ENCODE assay signal across 9 mouse cellular contexts in genomic region chr11:98836128-98836527, GRCm38 (mm10). TPM values are rescaled to one million over a fixed set of nuclear protein-coding genes. Genes with fewer than 3 reads are reported as not detected.
DNase-seq lines count a peak whose midpoint lies in the region; ATAC-seq and TF ChIP-seq lines count a peak whose summit lies in the region.
"Had no signal": no experiment of that assay in that cellular context is flagged by ENCODE, and none has a peak within 500 bp of the region (broad histone marks: within the 10 kb centered on the region; RNA-seq: fewer than 3 reads in every experiment).

No protein-coding gene starts in this region.

- H3K27ac ChIP-seq in heart, embryonic 13.5 days (replicated peaks) = no peak overlapping the region
- H3K27ac ChIP-seq in ES-E14 (ENCODE audit: insufficient read depth, low read depth, low read length, poor library complexity, severe bottlenecking) = no peak overlapping the region
- peak overlapping the region; percentile 77 for H3K27ac ChIP-seq in forebrain, postnatal 0 days (ENCODE audit: low read depth, low read length)
- H3K27ac ChIP-seq in liver, postnatal 0 days (ENCODE audit: low read depth) = no peak overlapping the region
- H3K27ac ChIP-seq: macrophage had no signal

- no peak for TF ChIP-seq EP300 in liver, postnatal 0 days (IDR thresholded peaks at IDR 0.05; ENCODE audit: low read depth)

- H3K27me3 ChIP-seq in heart, embryonic 13.5 days (replicated peaks) = peaks cover 36% of the 10 kb centered on the region
- no peaks in the 10 kb centered on the region for H3K27me3 ChIP-seq in forebrain, postnatal 0 days (ENCODE audit: insufficient read depth, low read length)
- peaks cover 19% of the 10 kb centered on the region for H3K27me3 ChIP-seq in liver, postnatal 0 days (ENCODE audit: insufficient read depth, low read length)

- no peak for TF ChIP-seq CTCF in forebrain, postnatal 0 days (IDR thresholded peaks at IDR 0.05; ENCODE audit: low read depth)
- TF ChIP-seq CTCF in liver, postnatal 0 days (IDR thresholded peaks at IDR 0.05; ENCODE audit: low read depth) = no peak

- DNase-seq in heart, postnatal 10 days = no peak
- no peak for DNase-seq in ES-E14 (ENCODE audit: low read depth, low spot score)
- no peak for DNase-seq in forebrain, postnatal 0 days
- no peak for DNase-seq in liver, postnatal 0 days
- no peak for DNase-seq in frontal cortex, postnatal 14 days (ENCODE audit: low spot score in 2 of 2)
- no peak for DNase-seq in gastrocnemius, adult 8-10 months (ENCODE audit: low spot score in 2 of 2)
- no peak for DNase-seq in gastrocnemius, postnatal 4 days (ENCODE audit: low spot score in 2 of 2)

- H3K4me1 ChIP-seq in heart, embryonic 13.5 days = peaks cover 20% of the 10 kb centered on the region
- peaks cover 7 to 21% of the 10 kb centered on the region in 2 experiments; a peak in 3 of 4 replicates for H3K4me1 ChIP-seq in ES-E14 (ENCODE audit: control insufficient read depth in 2 of 2, insufficient read depth in 2 of 2, low read length in 2 of 2, poor library complexity in 1 of 2)
- peaks cover 26% of the 10 kb centered on the region for H3K4me1 ChIP-seq in forebrain, postnatal 0 days (ENCODE audit: insufficient read depth)
- H3K4me1 ChIP-seq in liver, postnatal 0 days (ENCODE audit: insufficient read depth) = peaks cover 12% of the 10 kb centered on the region

- intact Hi-C loops in heart, postnatal 10 days (cut with DNase I) = no loop called here

- no peak for ATAC-seq in heart, embryonic 13.5 days (ENCODE audit: extremely low read depth, insufficient number of reproducible peaks, low FRiP score, low TSS enrichment)
- ATAC-seq in forebrain, postnatal 0 days = no peak
- no peak for ATAC-seq in liver, postnatal 0 days

- H3K9ac ChIP-seq in heart, embryonic 13.5 days = peak overlapping the region; percentile 82
- no peak overlapping the region for H3K9ac ChIP-seq in ES-E14 (ENCODE audit: insufficient read depth, low read depth, low read length, poor library complexity, severe bottlenecking)
- H3K9ac ChIP-seq in forebrain, postnatal 0 days = no peak overlapping the region
- no peak overlapping the region for H3K9ac ChIP-seq in liver, postnatal 0 days (replicated peaks)

- H3K4me3 ChIP-seq in heart, embryonic 13.5 days = peak overlapping the region; percentile 66
- peak overlapping the region; percentile 87 to 98; a peak in 3 of 4 replicates for H3K4me3 ChIP-seq in ES-E14 (ENCODE audit: insufficient read depth in 1 of 2, low read depth in 1 of 2, low read length in 2 of 2, poor library complexity in 1 of 2, severe bottlenecking in 1 of 2)
- H3K4me3 ChIP-seq in forebrain, postnatal 0 days (ENCODE audit: low read depth, low read length) = peak overlapping the region; percentile 76
- peak overlapping the region; percentile 57 for H3K4me3 ChIP-seq in liver, postnatal 0 days (ENCODE audit: low read depth, low read length)

- H3K36me3 ChIP-seq in heart, embryonic 13.5 days = peaks cover 35% of the 10 kb centered on the region
- H3K36me3 ChIP-seq in ES-E14 (ENCODE audit: control insufficient read depth, insufficient read depth, low read length, poor library complexity, severe bottlenecking) = peaks cover 11% of the 10 kb centered on the region
- H3K36me3 ChIP-seq in forebrain, postnatal 0 days (ENCODE audit: insufficient read depth) = peaks cover 26% of the 10 kb centered on the region
- H3K36me3 ChIP-seq in liver, postnatal 0 days (replicated peaks; ENCODE audit: insufficient read depth, low read length) = peaks cover 28% of the 10 kb centered on the region

- 24% methylated on average over 7 of the region's 7 CpGs for WGBS in heart, embryonic 13.5 days
- WGBS in forebrain, postnatal 0 days = 28% methylated on average over 7 of the region's 7 CpGs
- WGBS in liver, postnatal 0 days (ENCODE audit: insufficient replicate concordance) = 37% methylated on average over 7 of the region's 7 CpGs

- no peaks in the 10 kb centered on the region for H3K9me3 ChIP-seq in heart, embryonic 13.5 days
- no peaks in the 10 kb centered on the region for H3K9me3 ChIP-seq in ES-E14 (ENCODE audit: control insufficient read depth, insufficient read depth, low read depth, low read length)
- no peaks in the 10 kb centered on the region for H3K9me3 ChIP-seq in forebrain, postnatal 0 days (ENCODE audit: low read length)
- H3K9me3 ChIP-seq in liver, postnatal 0 days (ENCODE audit: low read length) = no peaks in the 10 kb centered on the region

- in situ Hi-C loops in ES-E14 (cut with MboI; ENCODE audit: low sequenced_read_pairs in 2 of 2, unreplicated experiment in 2 of 2) = no loop called here

- peak overlapping the region; percentile 99 for H3K4me2 ChIP-seq in heart, embryonic 13.5 days
- H3K4me2 ChIP-seq in forebrain, postnatal 0 days (ENCODE audit: low read depth) = peak overlapping the region; percentile 93
- peak overlapping the region; percentile 85 for H3K4me2 ChIP-seq in liver, postnatal 0 days (ENCODE audit: low read depth, low read length)

TF ChIP-seq in ES-E14, 5 proteins besides CTCF, POLR2A, EP300 and RAD21:
- TF ChIP-seq ZC3H11A (IDR thresholded peaks at IDR 0.05; ENCODE audit: borderline replicate concordance, low read depth, low read length) = no peak
- TF ChIP-seq MAFK (IDR thresholded peaks at IDR 0.05; ENCODE audit: insufficient read depth, low read depth, low read length) = no peak
- TF ChIP-seq CHD2 (IDR thresholded peaks at IDR 0.05; ENCODE audit: low read depth, low read length) = no peak
- no peak for TF ChIP-seq ZNF384 (IDR thresholded peaks at IDR 0.05; ENCODE audit: low read depth, low read length)
- TF ChIP-seq HCFC1 (IDR thresholded peaks at IDR 0.05; ENCODE audit: borderline replicate concordance, insufficient read depth, low read length) = no peak

RNA-seq across cellular contexts. Expression of gene Rapgefl1, which starts 0.5 kb away (rescaled TPM):
- 0.64 and 0.98 TPM in 2 replicates for polyA plus RNA-seq in heart, embryonic 13.5 days (2015; fragmentation: Nextera tagmentation; extraction: Ambion mirVana)
- under 1 TPM; 0.79 to 0.87 TPM for total RNA-seq in heart, postnatal 10 days (2021)
- 0.98 and 1.4 TPM in 2 replicates for total RNA-seq in ES-E14 (2012; rRNA removed)
- total RNA-seq in forebrain, postnatal 0 days (2014; rRNA removed) = 28.7 TPM in 2 replicates
- polyA plus RNA-seq in forebrain, postnatal 0 days (2015; fragmentation: Nextera tagmentation; extraction: Ambion mirVana) = 5.6 and 9.8 TPM in 2 replicates
- polyA plus RNA-seq in liver, postnatal 0 days (2015; fragmentation: Nextera tagmentation; extraction: Ambion mirVana) = 0.11 and 0.21 TPM in 2 replicates
- under 1 TPM in 2 of 4 experiments, not detected in 2; 0.08 to 0.29 TPM for total RNA-seq in gastrocnemius, adult 8-10 months (2022)
- total RNA-seq in gastrocnemius, postnatal 4 days (2021) = 1 to 10 TPM; 3.4 to 4.3 TPM

RNA-seq across cellular contexts. Expression of gene Wipf2, which starts 27.3 kb away (rescaled TPM):
- polyA plus RNA-seq in heart, embryonic 13.5 days (2015; fragmentation: Nextera tagmentation; extraction: Ambion mirVana) = 2.3 and 2.6 TPM in 2 replicates
- total RNA-seq in heart, postnatal 10 days (2021) = 10 to 100 TPM; 12.4 to 13.0 TPM
- total RNA-seq in ES-E14 (2012; rRNA removed) = 4.7 and 5.8 TPM in 2 replicates
- 7.1 and 8.2 TPM in 2 replicates for total RNA-seq in forebrain, postnatal 0 days (2014; rRNA removed)
- polyA plus RNA-seq in forebrain, postnatal 0 days (2015; fragmentation: Nextera tagmentation; extraction: Ambion mirVana) = 1.6 and 3.0 TPM in 2 replicates
- polyA plus RNA-seq in liver, postnatal 0 days (2015; fragmentation: Nextera tagmentation; extraction: Ambion mirVana) = 1.2 TPM in 2 replicates
- 1 to 10 TPM; 5.0 to 9.1 (median 7.7) TPM for total RNA-seq in gastrocnemius, adult 8-10 months (2022)
- 10 to 100 TPM in 1 of 2 experiments, 1 to 10 TPM in 1; 8.3 to 11.0 TPM for total RNA-seq in gastrocnemius, postnatal 4 days (2021)

RNA-seq across cellular contexts. Expression of gene Casc3, which starts 31.4 kb away (rescaled TPM):
- polyA plus RNA-seq in heart, embryonic 13.5 days (2015; fragmentation: Nextera tagmentation; extraction: Ambion mirVana) = 22.3 and 23.1 TPM in 2 replicates
- 10 to 100 TPM; 29.0 to 29.7 TPM for total RNA-seq in heart, postnatal 10 days (2021)
- 11.7 and 14.6 TPM in 2 replicates for total RNA-seq in ES-E14 (2012; rRNA removed)
- 22.5 and 27.2 TPM in 2 replicates for total RNA-seq in forebrain, postnatal 0 days (2014; rRNA removed)
- 29.5 and 37.4 TPM in 2 replicates for polyA plus RNA-seq in forebrain, postnatal 0 days (2015; fragmentation: Nextera tagmentation; extraction: Ambion mirVana)
- polyA plus RNA-seq in liver, postnatal 0 days (2015; fragmentation: Nextera tagmentation; extraction: Ambion mirVana) = 6.7 and 7.0 TPM in 2 replicates
- total RNA-seq in gastrocnemius, adult 8-10 months (2022) = 10 to 100 TPM; 14.1 to 18.4 (median 15.2) TPM
- total RNA-seq in gastrocnemius, postnatal 4 days (2021) = 10 to 100 TPM; 28.3 to 31.6 TPM

RNA-seq across cellular contexts. Expression of gene Msl1, which starts 40.8 kb away (rescaled TPM):
- polyA plus RNA-seq in heart, embryonic 13.5 days (2015; fragmentation: Nextera tagmentation; extraction: Ambion mirVana) = 14.6 and 15.7 TPM in 2 replicates
- total RNA-seq in heart, postnatal 10 days (2021) = 10 to 100 TPM; 70.3 to 83.4 TPM
- 18.3 and 27.1 TPM in 2 replicates for total RNA-seq in ES-E14 (2012; rRNA removed)
- total RNA-seq in forebrain, postnatal 0 days (2014; rRNA removed) = 87.2 and 94.6 TPM in 2 replicates
- polyA plus RNA-seq in forebrain, postnatal 0 days (2015; fragmentation: Nextera tagmentation; extraction: Ambion mirVana) = 16.3 and 24.1 TPM in 2 replicates
- 5.4 and 6.5 TPM in 2 replicates for polyA plus RNA-seq in liver, postnatal 0 days (2015; fragmentation: Nextera tagmentation; extraction: Ambion mirVana)
- 10 to 100 TPM; 53.9 to 57.7 (median 55.8) TPM for total RNA-seq in gastrocnemius, adult 8-10 months (2022)
- total RNA-seq in gastrocnemius, postnatal 4 days (2021) = 10 to 100 TPM; 79.3 to 83.9 TPM
